8 mouse cellular contexts compared by ENCODE assay signal in genomic region chr6:90462181-90462706, GRCm38 (mm10). TPM values are rescaled to one million over a fixed set of nuclear protein-coding genes. Genes with fewer than 3 reads are reported as not detected.
DNase-seq lines count a peak whose midpoint lies in the region; ATAC-seq and TF ChIP-seq lines count a peak whose summit lies in the region.

Klf15 (plus strand) TSS chr6:90462576.

- H3K9me3 ChIP-seq in forebrain, embryonic 13.5 days (replicated peaks), result no peaks in the 10 kb centered on the region
- no peaks in the 10 kb centered on the region for H3K9me3 ChIP-seq in heart, embryonic 14.5 days (ENCODE audit: control insufficient read depth, low read length)
- H3K9me3 ChIP-seq in kidney, postnatal 0 days (replicated peaks; ENCODE audit: low read length), result no peaks in the 10 kb centered on the region
- H3K9me3 ChIP-seq in limb, embryonic 15.5 days, result no peaks in the 10 kb centered on the region

- TF ChIP-seq CTCF in kidney, postnatal 0 days (IDR thresholded peaks at IDR 0.05; ENCODE audit: low read depth), result no peak

- peaks cover 41% of the 10 kb centered on the region for H3K27me3 ChIP-seq in forebrain, embryonic 13.5 days
- peaks cover 18% of the 10 kb centered on the region for H3K27me3 ChIP-seq in heart, embryonic 14.5 days (ENCODE audit: control insufficient read depth, insufficient read depth, low read length)
- no peaks in the 10 kb centered on the region for H3K27me3 ChIP-seq in kidney, postnatal 0 days (ENCODE audit: insufficient read depth, low read length)
- H3K27me3 ChIP-seq in limb, embryonic 15.5 days, result peaks cover 29% of the 10 kb centered on the region
- H3K27me3 ChIP-seq in myocyte (ENCODE audit: control insufficient read depth, insufficient read depth, insufficient read length), result peaks cover 41% of the 10 kb centered on the region

- peak within 1 kb of the TSS; percentile 73 for H3K9ac ChIP-seq in forebrain, embryonic 13.5 days
- H3K9ac ChIP-seq in heart, embryonic 14.5 days (ENCODE audit: low read length), result peak within 1 kb of the TSS; percentile 83
- H3K9ac ChIP-seq in kidney, postnatal 0 days (ENCODE audit: low read depth, low read length), result peak within 1 kb of the TSS; percentile 81
- H3K9ac ChIP-seq in limb, embryonic 15.5 days, result peak within 1 kb of the TSS; percentile 42

- H3K4me1 ChIP-seq in forebrain, embryonic 13.5 days, result peaks cover 25% of the 10 kb centered on the region
- H3K4me1 ChIP-seq in heart, embryonic 14.5 days (ENCODE audit: control insufficient read depth in 2 of 2, insufficient read depth in 2 of 2, low read length in 2 of 2), result peaks cover 10 to 15% of the 10 kb centered on the region in 2 experiments
- no peaks in the 10 kb centered on the region for H3K4me1 ChIP-seq in kidney, postnatal 0 days (replicated peaks; ENCODE audit: insufficient read depth, low read length)
- H3K4me1 ChIP-seq in limb, embryonic 15.5 days, result peaks cover 23% of the 10 kb centered on the region

- no peak within 1 kb of the TSS for H3ac ChIP-seq in myocyte (ENCODE audit: control insufficient read depth, insufficient read length)

- peak; percentile 75 for ATAC-seq in forebrain, embryonic 13.5 days
- ATAC-seq in heart, embryonic 14.5 days (ENCODE audit: insufficient number of reproducible peaks, insufficient read depth, low FRiP score, low read depth), result peak; percentile 45
- ATAC-seq in kidney, postnatal 0 days (replicated peaks; ENCODE audit: low FRiP score, low read depth), result peak; percentile 71
- ATAC-seq in limb, embryonic 15.5 days (ENCODE audit: insufficient number of reproducible peaks, low FRiP score, low TSS enrichment, low read depth), result peak; percentile 57; the same call in 1 of the 2 replicates

- WGBS in forebrain, embryonic 13.5 days, result under 1% methylated on average over 70 of the region's 70 CpGs
- under 1% methylated on average over 70 of the region's 70 CpGs for WGBS in heart, embryonic 14.5 days
- under 1% methylated on average over 66 of the region's 70 CpGs for WGBS in kidney, postnatal 0 days
- WGBS in limb, embryonic 15.5 days, result under 1% methylated on average over 63 of the region's 70 CpGs

- peak within 1 kb of the TSS; percentile 100 for H3K4me2 ChIP-seq in forebrain, embryonic 13.5 days
- H3K4me2 ChIP-seq in heart, embryonic 14.5 days (ENCODE audit: low read length), result peak within 1 kb of the TSS; percentile 99
- H3K4me2 ChIP-seq in kidney, postnatal 0 days (ENCODE audit: low read length), result peak within 1 kb of the TSS; percentile 99
- H3K4me2 ChIP-seq in limb, embryonic 15.5 days, result peak within 1 kb of the TSS; percentile 99
- H3K4me2 ChIP-seq in myocyte (ENCODE audit: low read depth), result peak within 1 kb of the TSS; percentile 12

- H3K4me3 ChIP-seq in forebrain, embryonic 13.5 days, result peak within 1 kb of the TSS; percentile 65
- peak within 1 kb of the TSS; percentile 72 to 80 for H3K4me3 ChIP-seq in heart, embryonic 14.5 days (ENCODE audit: control insufficient read depth in 1 of 2, insufficient read depth in 1 of 2, low read depth in 1 of 2, low read length in 2 of 2)
- peak within 1 kb of the TSS; percentile 71 for H3K4me3 ChIP-seq in kidney, postnatal 0 days (replicated peaks; ENCODE audit: low read depth, low read length)
- H3K4me3 ChIP-seq in limb, embryonic 15.5 days, result peak within 1 kb of the TSS; percentile 66
- no peak within 1 kb of the TSS for H3K4me3 ChIP-seq in myocyte

- no peak for TF ChIP-seq POLR2A in myocyte (IDR thresholded peaks at IDR 0.05; ENCODE audit: insufficient read length, low read depth)

- H3K79me2 ChIP-seq in myocyte (ENCODE audit: control insufficient read depth, insufficient read depth), result no peaks in the 10 kb centered on the region

- peak; percentile 69 for DNase-seq in urinary bladder, adult 18-20 months (ENCODE audit: low spot score in 2 of 2)
- DNase-seq in urinary bladder, postnatal 10 days (ENCODE audit: low spot score), result no peak
- DNase-seq in kidney, postnatal 0 days (ENCODE audit: low spot score), result peak; percentile 79
- peak; percentile 68 for DNase-seq in testis, postnatal 14 days (ENCODE audit: low spot score)

- H3K36me3 ChIP-seq in forebrain, embryonic 13.5 days (ENCODE audit: poor library complexity, severe bottlenecking), result peaks cover 5% of the 10 kb centered on the region; the same call in 1 of the 2 replicates
- H3K36me3 ChIP-seq in heart, embryonic 14.5 days (ENCODE audit: control insufficient read depth, insufficient read depth, low read length), result peaks cover 11% of the 10 kb centered on the region
- peaks cover 4% of the 10 kb centered on the region; the same call in 1 of the 2 replicates for H3K36me3 ChIP-seq in kidney, postnatal 0 days (ENCODE audit: insufficient read depth, low read length)
- peaks cover 8% of the 10 kb centered on the region; the same call in 1 of the 2 replicates for H3K36me3 ChIP-seq in limb, embryonic 15.5 days
- no peaks in the 10 kb centered on the region for H3K36me3 ChIP-seq in myocyte (ENCODE audit: control insufficient read depth, insufficient read depth)

- no peak within 1 kb of the TSS for H3K27ac ChIP-seq in forebrain, embryonic 13.5 days
- peak within 1 kb of the TSS; percentile 61 to 85 for H3K27ac ChIP-seq in heart, embryonic 14.5 days (replicated peaks in 1 of 2; ENCODE audit: control insufficient read depth in 1 of 2, insufficient read depth in 1 of 2, low read depth in 2 of 2, low read length in 2 of 2)
- peak within 1 kb of the TSS; percentile 91 for H3K27ac ChIP-seq in kidney, postnatal 0 days
- no peak within 1 kb of the TSS for H3K27ac ChIP-seq in limb, embryonic 15.5 days

TF ChIP-seq in myocyte, 11 proteins besides CTCF, POLR2A, EP300 and RAD21:
- no peak for TF ChIP-seq REST (IDR thresholded peaks at IDR 0.05; ENCODE audit: insufficient read depth, insufficient read length)
- TF ChIP-seq SRF (IDR thresholded peaks at IDR 0.05; ENCODE audit: control insufficient read depth, insufficient read length, low read depth), result no peak
- TF ChIP-seq CEBPB (IDR thresholded peaks at IDR 0.05; ENCODE audit: insufficient read depth, poor library complexity, severe bottlenecking), result no peak
- TF ChIP-seq POLR2AphosphoS2 (IDR thresholded peaks at IDR 0.05; ENCODE audit: insufficient read length, low read depth), result no peak
- TF ChIP-seq MAX (IDR thresholded peaks at IDR 0.05; ENCODE audit: low read depth), result no peak
- no peak for TF ChIP-seq MYOG (IDR thresholded peaks at IDR 0.05; ENCODE audit: control insufficient read depth in 1 of 3, insufficient read depth in 1 of 3, insufficient read length in 2 of 3, low read depth in 2 of 3)
- no peak for TF ChIP-seq USF1 (IDR thresholded peaks at IDR 0.05; ENCODE audit: low read depth)
- TF ChIP-seq TCF3 (IDR thresholded peaks at IDR 0.05; ENCODE audit: insufficient read length, low read depth), result no peak
- no peak for TF ChIP-seq MYOD1 (IDR thresholded peaks at IDR 0.05; ENCODE audit: control insufficient read depth in 1 of 3, insufficient read length in 2 of 3, low read depth in 2 of 3)
- TF ChIP-seq TCF12 (IDR thresholded peaks at IDR 0.05; ENCODE audit: insufficient read depth, poor library complexity, severe bottlenecking), result no peak
- no peak for TF ChIP-seq E2F4 (IDR thresholded peaks at IDR 0.05; ENCODE audit: insufficient read depth)
TF ChIP-seq in myocyte: peak in this region for 0.

RNA-seq across cellular contexts. Expression of gene Klf15, which starts in this region (rescaled TPM):
- 6.5 and 7.0 TPM in 2 replicates for polyA plus RNA-seq in forebrain, embryonic 13.5 days (2015; fragmentation: Nextera tagmentation; extraction: Ambion mirVana)
- 13.1 and 14.9 TPM in 2 replicates for polyA plus RNA-seq in heart, embryonic 14.5 days (2014; fragmentation: Nextera tagmentation; extraction: Ambion mirVana)
- polyA plus RNA-seq in kidney, postnatal 0 days (2015; fragmentation: Nextera tagmentation; extraction: Ambion mirVana), result 17.1 and 20.8 TPM in 2 replicates
- polyA plus RNA-seq in limb, embryonic 15.5 days (2015; fragmentation: Nextera tagmentation; extraction: Ambion mirVana), result 5.9 and 6.0 TPM in 2 replicates
- polyA plus RNA-seq in myocyte (2012; fragmentation: generic; extraction: Trizol), result 1.8 TPM

Comparison
In these comparisons a context has a peak if more than half of its experiments do, and no peak if none do; other contexts are left out.
1. H3K27ac ChIP-seq: peak in heart, embryonic 14.5 days (2 of 2) and kidney, postnatal 0 days (single experiment); none in forebrain, embryonic 13.5 days (single experiment) and limb, embryonic 15.5 days (single experiment).
2. H3K4me2 ChIP-seq: peak in every context shown above with its lines; median percentile 100 in forebrain, embryonic 13.5 days; 99 in heart, embryonic 14.5 days; 99 in kidney, postnatal 0 days; 99 in limb, embryonic 15.5 days; 12 in myocyte.
3. Peak in every context shown above with its lines, with median percentiles within 50 percentile points of each other: ATAC-seq and H3K9ac ChIP-seq.